Mouse (Mus musculus) brain, embryonic 14.5 days (tissue): ENCODE results near the gene Qser1.

Experiments used
- CTCF ChIP-seq: fragments of 200-500 bp; IDR thresholded peaks from 2 replicates; pipeline ENCODE4 v1.5.1; 2012; ENCODE audit warnings: inconsistent platforms, mild to moderate bottlenecking, moderate library complexity, borderline replicate concordance; ENCODE audit not compliant: insufficient read depth, insufficient read length; ENCODE audit errors: extremely low read depth
- POLR2A ChIP-seq: fragments of 200-500 bp; IDR thresholded peaks from 2 replicates; pipeline ENCODE4 v1.6.1; 2012; ENCODE audit warnings: mild to moderate bottlenecking, inconsistent platforms, borderline replicate concordance; ENCODE audit not compliant: poor library complexity, insufficient read depth, insufficient read length, severe bottlenecking; ENCODE audit errors: extremely low read depth

GRCm38 (mm10) chr2:104739691-104740090 lies 76.9 kb downstream of the Qser1 start:
- no peak for TF ChIP-seq CTCF
- TF ChIP-seq POLR2A: no peak
